Mouse (Mus musculus) liver, postnatal 0 days (tissue): ENCODE measurements at regions not wholly inside any gene's neighbourhood (a gene's known extent, or its start where the extent isn't known, plus 50 kb on each side); places are given as distances from the start of the nearest gene placed in this dataset.

ENCODE experiments used
- CTCF ChIP-seq: sonication (generic); IDR thresholded peaks from 2 replicates; pipeline ENCODE4 v1.5.1; 2016; ENCODE audit warnings: antibody characterized with exemption, low read depth
- EP300 ChIP-seq: IDR thresholded peaks from 2 replicates; pipeline ENCODE4 v1.6.1; 2016; ENCODE audit warnings: antibody characterized with exemption, low read depth, mild to moderate bottlenecking

- TF ChIP-seq CTCF = no peak
- no peak for TF ChIP-seq EP300
Measured at GRCm38 (mm10) chr1:73547877-73548276, 532.2 kb upstream of the Tnp1 start.
